Mouse (Mus musculus): ENCODE results near the gene Chfr. TPM values are rescaled to one million over a fixed set of nuclear protein-coding genes. Genes with fewer than 3 reads are reported as not detected.

Gene Chfr
- polyA plus RNA-seq (2015; fragmentation: Nextera tagmentation; extraction: Ambion mirVana) = 30.1 and 32.3 TPM in 2 replicates

DNA sequence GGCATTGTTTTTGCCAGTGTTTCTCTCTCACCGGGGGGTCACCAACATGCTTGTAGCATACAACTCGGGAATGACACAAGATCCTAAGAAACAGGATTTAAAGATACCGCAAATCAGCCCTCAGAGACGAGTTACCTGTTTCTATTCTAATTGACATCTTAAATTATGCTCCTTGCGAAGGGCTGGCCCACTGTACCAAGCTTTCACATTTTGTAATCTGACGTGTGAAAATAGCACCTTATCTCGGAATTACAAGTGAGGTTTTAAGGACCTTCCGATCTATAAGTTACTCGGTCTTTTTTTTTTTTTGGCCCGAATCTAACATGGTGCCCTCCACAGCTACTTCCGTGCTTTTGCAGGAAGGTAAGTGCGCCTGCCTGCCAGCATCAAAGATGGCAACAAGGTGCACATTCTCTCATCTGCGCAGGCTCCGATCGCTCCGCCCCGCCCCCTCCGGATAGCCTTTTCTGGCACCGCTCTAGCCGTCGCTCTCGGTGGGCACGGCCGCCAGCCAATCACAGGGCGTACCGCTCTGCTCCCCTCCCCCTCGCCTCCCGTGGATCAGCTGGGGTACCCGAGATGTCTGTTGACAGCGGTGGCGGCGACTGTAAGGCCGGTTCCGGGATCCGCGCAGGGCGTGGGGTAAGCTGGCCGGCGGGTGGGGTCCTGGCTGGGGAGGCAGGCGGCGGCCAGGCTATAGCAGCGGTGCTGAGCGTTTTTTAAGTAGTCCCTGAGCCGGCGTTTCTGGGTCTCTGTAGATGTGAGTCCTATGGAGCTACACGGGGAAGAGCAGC, at the start of gene Chfr:
Gene Chfr, plus strand, starts transcription at position 550 of the 794 bp plus-strand sequence.
- peaks cover 4% of the 10 kb centered on the region; the same call in 1 of the 2 replicates for H3K4me1 ChIP-seq
- peak; percentile 99 for ATAC-seq (ENCODE audit: low FRiP score, low read depth)
- no peaks in the 10 kb centered on the region for H3K27me3 ChIP-seq
- H3K9ac ChIP-seq = peak within 1 kb of the TSS; percentile 76
- peak within 1 kb of the TSS; percentile 75 for H3K4me2 ChIP-seq (replicated peaks)
- H3K9me3 ChIP-seq = peaks cover 18% of the 10 kb centered on the region
- WGBS = 4% methylated on average over 46 of the region's 46 CpGs
- H3K4me3 ChIP-seq = peak within 1 kb of the TSS; percentile 86
- H3K27ac ChIP-seq = peak within 1 kb of the TSS; percentile 3; the same call in 1 of the 2 replicates
- H3K36me3 ChIP-seq = peaks cover 16% of the 10 kb centered on the region

DNA sequence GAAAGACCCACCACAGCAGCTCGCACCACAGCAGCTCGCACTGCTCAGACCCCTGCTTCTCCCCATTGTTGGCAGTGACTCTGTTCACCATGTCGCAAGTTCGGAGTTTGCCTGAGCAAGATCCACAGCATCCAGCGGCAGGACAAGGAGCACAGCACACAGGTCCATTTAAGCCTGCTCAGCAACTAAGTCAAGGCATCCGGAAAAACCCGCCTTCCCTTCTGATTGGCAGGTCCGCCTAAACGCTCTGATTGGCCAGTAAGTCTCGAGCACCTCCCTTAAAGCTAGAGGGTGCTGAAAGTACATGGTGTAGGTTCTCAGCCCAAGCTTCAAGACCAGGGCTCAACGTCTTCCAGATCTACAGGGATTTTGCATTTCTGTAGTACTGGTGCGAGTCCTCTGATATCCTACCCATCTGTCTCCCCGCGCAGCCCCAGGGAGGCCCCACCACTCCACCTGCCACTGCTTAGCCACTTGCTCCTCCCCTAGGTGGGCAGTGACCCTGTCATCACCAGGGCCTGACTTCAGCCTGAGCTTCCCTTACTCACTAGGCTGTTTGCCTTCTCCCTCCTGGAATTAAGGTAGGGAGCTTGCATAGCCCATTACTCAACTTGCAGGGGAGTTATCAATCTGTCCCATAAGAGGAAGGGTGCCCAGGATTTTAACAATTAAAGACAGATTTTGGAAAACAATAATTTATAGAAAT, 49.3 kb upstream of the Chfr start:
- H3K4me3 ChIP-seq = no peak overlapping the region
- peaks cover 8% of the 10 kb centered on the region; the same call in 1 of the 2 replicates for H3K9me3 ChIP-seq
- H3K9ac ChIP-seq = no peak overlapping the region
- no peaks in the 10 kb centered on the region for H3K27me3 ChIP-seq
- H3K4me2 ChIP-seq (replicated peaks) = no peak overlapping the region
- no peaks in the 10 kb centered on the region for H3K36me3 ChIP-seq
- H3K27ac ChIP-seq = no peak overlapping the region
- whole genome bisulfite sequencing = 29% methylated on average over 14 of the region's 14 CpGs
- no peaks in the 10 kb centered on the region for H3K4me1 ChIP-seq
- ATAC-seq (ENCODE audit: low FRiP score, low read depth) = no peak

DNA sequence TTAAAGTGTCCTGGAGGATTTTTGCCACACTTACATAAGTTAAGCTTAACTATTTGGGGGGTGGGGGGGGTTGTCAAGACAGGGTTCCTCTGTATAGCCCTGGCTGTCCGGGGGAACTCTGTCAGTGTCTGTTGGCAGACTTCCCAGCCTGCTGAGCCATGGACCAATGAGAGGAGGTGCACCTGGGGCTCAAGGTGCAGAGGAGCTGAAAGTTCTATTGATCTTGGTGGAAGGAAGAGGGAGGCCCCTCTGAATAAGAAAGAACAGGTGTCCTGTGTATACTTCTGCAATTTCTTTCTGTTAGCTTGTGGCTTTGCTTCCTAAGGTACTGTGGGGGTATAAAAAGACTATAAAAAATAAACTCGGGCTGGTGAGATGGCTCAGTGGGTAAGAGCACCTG, 44.1 kb upstream of the Chfr start:
- Histone ChIP-seq H3K36me3 (no peaks in the 10 kb centered on the region), H3K4me3 (no peak overlapping the region), H3K9ac (no peak overlapping the region), H3K27me3 (no peaks in the 10 kb centered on the region), H3K4me2 (replicated peaks) (no peak overlapping the region), H3K9me3 (no peaks in the 10 kb centered on the region), H3K27ac (no peak overlapping the region), H3K4me1 (peaks cover 5% of the 10 kb centered on the region; the same call in 1 of the 2 replicates)
- no peak for ATAC-seq (ENCODE audit: low FRiP score, low read depth)
- WGBS = 59% methylated on average over 2 of the region's 2 CpGs

DNA sequence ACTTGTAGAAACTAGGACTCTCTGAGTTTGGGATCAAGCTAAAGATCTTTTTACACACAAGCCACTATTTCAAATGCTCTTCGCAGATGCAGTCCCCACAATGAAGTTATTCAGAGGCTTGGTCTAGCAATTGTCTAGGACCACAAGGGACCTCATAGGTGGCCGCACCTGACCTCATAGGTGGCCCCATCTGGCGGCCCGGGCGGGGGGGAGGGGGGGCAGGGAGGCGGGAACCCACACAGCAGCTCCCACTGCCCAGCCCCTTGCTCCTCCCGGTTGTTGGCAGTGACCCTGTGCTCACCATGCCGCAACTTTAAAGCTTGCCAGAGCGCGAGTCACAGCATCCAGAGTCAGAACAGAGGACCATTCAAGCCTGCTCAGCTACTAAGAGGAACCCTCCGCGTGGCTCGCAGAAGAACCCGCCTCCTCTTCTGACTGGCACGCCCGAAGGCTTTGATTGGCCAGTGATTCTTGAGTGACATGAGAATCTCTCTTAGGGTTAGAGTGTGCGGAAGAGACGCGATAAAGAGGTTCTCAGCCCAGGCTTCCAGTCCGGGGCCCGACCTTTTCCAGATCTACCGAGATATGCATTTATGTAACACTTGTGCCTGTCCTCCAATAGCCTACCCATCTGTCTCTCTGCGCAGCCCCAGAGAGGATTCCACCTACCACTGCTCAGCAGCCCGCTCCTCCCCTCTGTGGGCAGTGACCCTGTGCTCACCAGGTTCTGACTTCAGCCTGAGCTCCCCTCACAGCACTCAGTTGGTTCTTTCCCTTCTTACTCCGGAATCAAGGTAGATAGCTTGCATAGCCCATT, 41.4 kb upstream of the Chfr start, which contains the start of gene Gm35315:
Gene Gm35315, minus strand, starts transcription at position 391 of the 817 bp plus-strand sequence.
- Histone ChIP-seq H3K9me3 (no peaks in the 10 kb centered on the region), H3K9ac (peak within 1 kb of the TSS; percentile 62), H3K27ac (no peak within 1 kb of the TSS; the same call in 1 of the 2 replicates), H3K4me2 (replicated peaks) (peak within 1 kb of the TSS; percentile 74), H3K4me3 (peak within 1 kb of the TSS; percentile 50), H3K4me1 (peaks cover 5% of the 10 kb centered on the region; the same call in 1 of the 2 replicates), H3K27me3 (no peaks in the 10 kb centered on the region), H3K36me3 (no peaks in the 10 kb centered on the region)
- ATAC-seq (ENCODE audit: low FRiP score, low read depth) = peak; percentile 96
- WGBS = 2% methylated on average over 25 of the region's 25 CpGs

DNA sequence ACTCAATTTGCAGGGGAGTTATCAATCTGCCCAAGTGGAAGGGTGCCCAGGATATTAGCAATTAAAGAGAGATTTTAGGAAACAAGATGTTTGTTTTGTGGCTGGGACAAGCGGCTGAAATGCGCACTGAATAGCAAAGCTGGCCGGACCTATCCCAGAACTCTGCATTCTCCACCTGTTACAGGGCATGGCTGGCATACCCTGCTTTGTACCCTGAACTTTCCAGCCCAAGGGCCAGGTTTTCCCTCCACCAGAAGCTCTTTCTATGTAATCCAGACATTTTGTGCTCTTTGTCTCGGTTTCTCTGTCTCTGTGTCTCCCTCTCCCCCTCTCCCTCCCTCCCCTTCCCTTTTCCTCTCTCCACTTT, 40.8 kb upstream of the Chfr start:
- no peaks in the 10 kb centered on the region for H3K36me3 ChIP-seq
- H3K4me2 ChIP-seq (replicated peaks) = peak overlapping the region; percentile 74
- 14% methylated on average over 4 of the region's 4 CpGs for WGBS
- H3K27me3 ChIP-seq = no peaks in the 10 kb centered on the region
- no peaks in the 10 kb centered on the region for H3K9me3 ChIP-seq
- peaks cover 5% of the 10 kb centered on the region; the same call in 1 of the 2 replicates for H3K4me1 ChIP-seq
- H3K4me3 ChIP-seq = peak overlapping the region; percentile 50
- 0 out of 2 replicates have a peak, but pooled peaks have one; percentile 0 for ATAC-seq (ENCODE audit: low FRiP score, low read depth)
- H3K9ac ChIP-seq = peak overlapping the region; percentile 35
- no peak overlapping the region for H3K27ac ChIP-seq

DNA sequence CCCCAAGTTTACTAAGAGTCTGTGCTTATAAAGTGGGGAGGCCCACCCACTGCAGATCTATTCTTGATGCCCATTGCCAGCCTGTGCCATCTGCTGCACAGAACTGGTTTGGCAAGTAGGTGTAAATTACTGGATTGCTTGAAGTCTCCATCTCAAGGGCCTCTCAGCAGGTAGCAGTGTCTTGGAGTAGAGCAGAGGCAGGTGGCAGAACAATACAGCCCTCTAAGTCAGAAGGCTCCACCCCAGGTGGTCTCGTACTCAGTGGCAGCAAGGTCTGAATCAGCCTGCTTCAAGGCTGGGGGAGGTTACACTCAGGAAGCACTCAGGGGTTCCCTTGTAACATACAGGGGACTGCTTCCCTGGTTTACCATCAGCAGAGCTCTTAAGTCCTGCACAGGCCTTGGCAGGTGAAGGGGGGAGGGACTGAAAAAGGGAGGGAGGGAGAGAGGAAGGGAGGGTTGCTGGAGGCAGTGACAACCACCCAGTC, 36.6 kb upstream of the Chfr start:
- no peak for ATAC-seq (ENCODE audit: low FRiP score, low read depth)
- Histone ChIP-seq H3K4me2 (replicated peaks) (no peak overlapping the region), H3K36me3 (peaks cover 17% of the 10 kb centered on the region), H3K9ac (no peak overlapping the region), H3K27me3 (peaks cover 12% of the 10 kb centered on the region), H3K4me3 (no peak overlapping the region), H3K9me3 (no peaks in the 10 kb centered on the region), H3K4me1 (peaks cover 20% of the 10 kb centered on the region), H3K27ac (no peak overlapping the region)
- 26% methylated on average over 1 of the region's 1 CpGs for WGBS

DNA sequence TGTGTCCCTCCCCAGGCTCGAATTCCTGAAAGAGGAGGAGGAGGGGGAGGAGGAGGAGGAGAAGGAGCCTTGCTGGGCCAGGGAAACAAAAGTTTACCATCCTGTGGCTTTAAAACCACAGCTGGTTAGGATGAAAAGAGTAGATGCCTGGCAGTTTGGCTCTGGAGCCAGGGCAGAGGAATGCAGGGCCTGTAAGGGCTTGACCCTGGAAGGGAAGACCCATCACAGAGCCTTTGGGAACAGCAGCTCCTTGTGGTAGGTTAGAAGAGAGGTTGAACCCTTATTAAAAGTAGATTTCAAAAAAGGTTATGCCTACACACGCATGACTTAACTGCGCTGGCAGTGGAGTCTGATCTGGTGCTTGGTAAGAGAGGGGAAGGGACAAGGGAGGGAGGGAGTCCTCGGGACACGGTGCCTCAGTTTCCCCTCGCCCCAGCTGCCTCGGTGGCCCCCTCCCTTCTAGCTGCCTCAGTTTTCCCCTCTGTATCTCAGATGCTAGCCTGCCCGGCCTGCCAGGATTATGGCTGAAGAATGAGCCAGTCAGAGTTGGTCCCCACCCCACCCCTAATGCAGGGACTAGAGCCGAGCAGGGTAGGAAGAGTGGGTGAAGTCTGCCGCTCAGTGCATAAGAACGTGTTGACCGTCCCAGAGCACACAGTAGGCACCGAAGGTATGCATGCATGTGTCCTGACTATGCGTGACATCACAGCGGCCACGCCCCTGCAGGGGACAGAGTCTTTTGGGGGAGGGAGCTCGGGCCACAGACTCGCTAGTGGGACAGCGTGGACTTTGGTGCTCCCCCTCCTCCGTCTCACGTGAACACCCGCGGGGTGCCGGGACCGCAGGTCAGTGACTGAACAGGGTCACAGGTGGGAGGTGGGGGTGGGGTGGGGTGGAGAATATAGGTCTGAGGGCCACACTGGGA, 35.7 kb upstream of the Chfr start, which contains the start of gene Plcxd1:
Gene Plcxd1, plus strand, starts transcription at position 314 of the 925 bp plus-strand sequence.
- peak; percentile 16; the same call in 1 of the 2 replicates for ATAC-seq (ENCODE audit: low FRiP score, low read depth)
- Histone ChIP-seq H3K9ac (no peak within 1 kb of the TSS), H3K4me2 (replicated peaks) (peak within 1 kb of the TSS; percentile 76), H3K4me1 (peaks cover 15% of the 10 kb centered on the region), H3K36me3 (peaks cover 26% of the 10 kb centered on the region), H3K4me3 (peak within 1 kb of the TSS; percentile 42), H3K27me3 (peaks cover 12% of the 10 kb centered on the region), H3K27ac (no peak within 1 kb of the TSS), H3K9me3 (no peaks in the 10 kb centered on the region)
- 7% methylated on average over 25 of the region's 25 CpGs for WGBS

DNA sequence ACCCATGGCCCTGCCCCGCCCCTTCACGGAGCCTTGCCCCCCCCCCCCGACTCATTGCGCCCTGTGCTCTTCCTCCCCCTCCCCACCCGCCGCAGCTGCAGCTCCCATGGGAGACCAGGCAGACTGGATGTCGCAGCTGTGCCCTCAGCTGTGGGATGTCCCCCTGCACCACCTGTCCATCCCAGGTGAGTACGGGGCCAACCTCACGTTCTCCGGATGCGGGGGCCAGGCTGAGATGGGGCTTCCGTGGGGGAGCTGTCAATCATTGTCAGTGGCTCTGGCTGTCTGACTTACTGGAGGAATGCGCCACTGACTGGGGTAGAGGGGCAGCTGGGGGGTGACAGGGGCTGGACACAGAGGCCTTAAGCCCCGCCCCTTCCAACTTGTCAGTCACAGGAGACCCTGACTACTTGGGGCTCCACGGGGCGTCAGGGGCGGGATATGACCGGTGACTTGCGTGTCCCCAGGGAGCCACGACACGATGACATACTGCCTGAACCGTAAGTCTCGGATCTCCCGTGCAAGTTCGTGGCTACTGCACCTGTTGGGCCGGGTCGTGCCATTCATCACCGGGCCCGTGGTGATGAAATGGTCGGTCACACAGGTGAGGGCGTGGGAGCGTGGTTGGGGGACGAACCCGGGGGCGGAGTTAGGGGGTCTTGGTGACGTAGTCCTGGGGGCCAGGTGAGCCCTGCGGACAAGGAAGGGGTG, 34.6 kb upstream of the Chfr start:
- H3K4me1 ChIP-seq = peaks cover 17% of the 10 kb centered on the region
- peak; percentile 13 for ATAC-seq (ENCODE audit: low FRiP score, low read depth)
- peaks cover 38% of the 10 kb centered on the region for H3K36me3 ChIP-seq
- peak overlapping the region; percentile 42 for H3K4me3 ChIP-seq
- peak overlapping the region; percentile 35; the same call in 1 of the 2 replicates for H3K9ac ChIP-seq
- H3K4me2 ChIP-seq (replicated peaks) = peak overlapping the region; percentile 76
- no peak overlapping the region for H3K27ac ChIP-seq
- peaks cover 12% of the 10 kb centered on the region for H3K27me3 ChIP-seq
- WGBS = 2% methylated on average over 36 of the region's 37 CpGs
- H3K9me3 ChIP-seq = no peaks in the 10 kb centered on the region

DNA sequence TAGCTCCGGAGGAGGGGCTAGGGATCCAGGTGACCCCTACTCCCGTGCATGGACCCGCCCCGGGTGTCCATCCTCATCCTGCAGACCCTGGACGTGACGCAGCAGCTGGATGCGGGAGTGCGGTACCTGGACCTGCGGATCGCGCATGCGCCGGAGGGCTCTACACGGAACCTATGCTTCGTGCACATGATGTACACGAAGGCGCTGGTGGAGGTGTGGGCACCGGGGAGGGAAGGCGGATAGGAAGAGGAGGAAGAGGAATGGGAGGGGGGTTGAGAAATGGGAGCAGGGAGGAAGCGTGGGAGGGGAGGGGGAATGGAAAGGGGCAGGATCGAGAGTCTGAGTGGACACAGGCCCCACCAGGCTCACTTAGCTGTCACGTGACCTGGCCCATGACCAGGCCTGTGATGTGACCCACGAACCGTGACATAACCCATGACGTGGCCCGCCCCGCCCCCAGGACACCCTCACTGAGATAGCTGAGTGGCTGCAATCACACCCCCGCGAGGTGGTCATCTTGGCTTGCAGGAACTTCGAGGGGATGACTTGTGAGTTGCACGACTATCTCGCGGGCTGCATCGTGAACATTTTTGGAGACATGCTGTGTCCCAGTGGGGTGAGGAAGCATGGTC, 33.8 kb upstream of the Chfr start:
- ATAC-seq (ENCODE audit: low FRiP score, low read depth) = 0 out of 2 replicates have a peak, but pooled peaks have one; percentile 13
- peak overlapping the region; percentile 76 for H3K4me2 ChIP-seq (replicated peaks)
- H3K9me3 ChIP-seq = no peaks in the 10 kb centered on the region
- peak overlapping the region; percentile 42 for H3K4me3 ChIP-seq
- H3K4me1 ChIP-seq = peaks cover 24% of the 10 kb centered on the region
- H3K27me3 ChIP-seq = peaks cover 12% of the 10 kb centered on the region
- peaks cover 45% of the 10 kb centered on the region for H3K36me3 ChIP-seq
- WGBS = 9% methylated on average over 34 of the region's 34 CpGs
- H3K27ac ChIP-seq = no peak overlapping the region
- H3K9ac ChIP-seq = peak overlapping the region; percentile 14; the same call in 1 of the 2 replicates

DNA sequence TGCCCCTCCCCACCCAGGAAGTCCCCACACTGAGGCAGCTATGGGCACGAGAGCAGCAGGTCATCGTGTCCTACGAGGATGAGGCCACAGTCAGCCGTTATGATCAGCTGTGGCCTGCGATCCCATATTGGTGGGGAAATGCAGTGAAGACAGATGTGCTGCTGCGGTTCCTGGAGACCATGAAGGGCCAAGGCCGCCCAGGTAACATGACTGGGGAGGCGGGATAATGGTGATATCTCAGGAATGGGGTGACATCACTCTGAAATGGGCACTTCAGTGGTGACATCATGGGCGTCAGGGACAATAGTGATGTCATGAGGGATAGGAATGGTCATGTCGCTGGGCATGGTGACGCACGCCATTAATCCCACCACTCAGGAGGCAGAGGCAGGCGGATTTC, 33.2 kb upstream of the Chfr start:
- H3K9me3 ChIP-seq = no peaks in the 10 kb centered on the region
- peaks cover 12% of the 10 kb centered on the region for H3K27me3 ChIP-seq
- no peak overlapping the region; the same call in 1 of the 2 replicates for H3K4me3 ChIP-seq
- ATAC-seq (ENCODE audit: low FRiP score, low read depth) = no peak
- peak overlapping the region; percentile 76 for H3K4me2 ChIP-seq (replicated peaks)
- peaks cover 46% of the 10 kb centered on the region for H3K36me3 ChIP-seq
- no peak overlapping the region for H3K27ac ChIP-seq
- H3K4me1 ChIP-seq = peaks cover 26% of the 10 kb centered on the region
- 88% methylated on average over 13 of the region's 13 CpGs for WGBS
- no peak overlapping the region for H3K9ac ChIP-seq

Measured in limb, embryonic 13.5 days (tissue).